Mouse (Mus musculus): ENCODE measurements around the gene Lsmem1.

Gene Lsmem1

DNA sequence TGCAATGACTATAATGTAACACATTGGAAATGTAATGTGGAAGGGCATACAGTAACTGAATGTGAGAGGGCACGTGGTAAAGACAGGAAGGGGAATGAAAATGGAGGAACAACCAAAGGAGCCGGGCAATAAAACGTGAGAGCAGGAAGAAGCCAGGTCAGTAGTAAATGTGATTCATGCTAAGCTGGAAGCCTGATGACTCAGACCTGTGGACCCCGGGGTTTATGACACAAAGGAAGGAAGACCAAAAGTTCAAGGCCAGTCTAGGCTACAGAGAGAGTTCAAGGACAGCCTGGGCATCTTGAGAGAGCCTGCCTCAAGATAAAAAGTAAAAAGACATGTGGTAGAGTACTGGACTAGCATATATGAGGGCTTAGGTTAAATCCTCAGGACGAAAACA, 52.8 kb downstream of the Lsmem1 start:
- no peak for DNase-seq (ENCODE audit: low read depth, low spot score)

DNA sequence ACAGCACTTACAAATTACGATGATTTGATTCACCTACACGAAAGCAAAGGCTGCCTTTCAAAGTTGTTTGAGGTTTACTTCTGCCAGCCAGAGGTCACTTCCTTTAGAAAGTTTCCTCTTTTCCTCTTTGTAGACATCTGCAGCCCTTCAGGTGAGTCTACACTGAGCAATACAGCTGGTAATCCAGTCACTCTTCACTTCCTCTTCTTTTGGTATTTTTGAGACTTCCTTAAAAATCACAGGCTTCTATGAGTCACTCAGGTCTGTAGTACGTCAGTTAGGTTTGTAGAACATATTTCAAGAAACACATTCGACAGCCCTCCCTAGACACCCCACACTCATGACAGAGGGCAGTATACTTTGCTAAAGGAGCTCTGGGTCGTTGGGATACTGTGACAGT, 58.6 kb downstream of the Lsmem1 start:
- no peak for DNase-seq (ENCODE audit: low read depth, low spot score)

DNA sequence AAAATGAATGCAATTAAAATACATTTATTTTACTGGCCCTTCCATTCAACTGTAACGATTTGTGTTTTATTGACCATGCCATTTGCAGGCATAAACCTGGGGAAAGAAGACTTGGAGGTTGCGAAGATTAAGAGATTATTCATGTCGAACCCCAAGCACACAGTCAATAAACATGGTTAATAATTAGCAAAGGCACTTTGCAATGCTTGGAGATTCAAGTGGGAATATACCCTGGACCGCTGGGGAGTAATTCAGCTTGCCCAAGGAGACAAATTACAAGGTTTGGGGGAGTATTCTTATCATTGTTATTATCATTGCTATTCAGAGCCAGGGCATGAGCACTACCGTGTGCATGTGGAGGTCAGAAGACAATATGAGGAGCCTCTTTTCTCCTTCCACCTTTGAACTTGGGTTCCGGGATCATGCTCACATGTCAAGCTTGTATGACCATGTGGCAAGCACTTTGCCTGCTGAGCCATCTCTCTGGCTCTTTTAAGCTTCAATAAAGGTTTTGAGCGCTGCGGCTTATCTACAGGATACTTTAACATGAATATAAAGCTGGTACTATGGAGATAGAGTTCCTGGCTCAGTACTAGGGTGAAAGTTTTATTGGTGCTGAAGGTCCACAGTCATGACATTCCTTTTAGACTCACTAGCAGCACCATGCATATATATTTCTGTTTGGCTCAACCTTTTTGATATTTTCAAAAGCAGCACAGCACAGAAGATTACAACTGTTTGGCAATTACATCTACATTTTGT, 59.6 kb downstream of the Lsmem1 start:
- no peak for DNase-seq (ENCODE audit: low read depth, low spot score)

DNA sequence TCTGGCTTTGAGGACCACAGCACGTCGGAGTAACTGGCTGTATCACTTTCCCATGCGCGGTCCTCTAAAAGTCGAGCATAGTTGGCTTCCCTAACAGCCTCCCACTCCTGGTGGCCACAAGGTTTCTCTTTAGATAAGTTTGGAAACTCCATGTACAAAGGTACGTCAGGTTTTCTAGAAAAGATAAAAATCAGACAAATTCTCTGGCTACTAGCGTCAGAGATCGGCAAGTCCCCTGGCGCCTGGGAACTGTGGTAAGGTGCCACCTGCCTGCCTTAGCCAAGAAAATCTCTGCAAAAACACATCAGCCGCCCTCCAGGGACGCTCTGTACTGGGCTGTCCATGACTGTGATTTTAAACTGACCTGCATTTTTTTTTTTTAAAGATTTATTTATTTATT, 64.8 kb downstream of the Lsmem1 start:
- DNase-seq (ENCODE audit: low read depth, low spot score): no peak

DNA sequence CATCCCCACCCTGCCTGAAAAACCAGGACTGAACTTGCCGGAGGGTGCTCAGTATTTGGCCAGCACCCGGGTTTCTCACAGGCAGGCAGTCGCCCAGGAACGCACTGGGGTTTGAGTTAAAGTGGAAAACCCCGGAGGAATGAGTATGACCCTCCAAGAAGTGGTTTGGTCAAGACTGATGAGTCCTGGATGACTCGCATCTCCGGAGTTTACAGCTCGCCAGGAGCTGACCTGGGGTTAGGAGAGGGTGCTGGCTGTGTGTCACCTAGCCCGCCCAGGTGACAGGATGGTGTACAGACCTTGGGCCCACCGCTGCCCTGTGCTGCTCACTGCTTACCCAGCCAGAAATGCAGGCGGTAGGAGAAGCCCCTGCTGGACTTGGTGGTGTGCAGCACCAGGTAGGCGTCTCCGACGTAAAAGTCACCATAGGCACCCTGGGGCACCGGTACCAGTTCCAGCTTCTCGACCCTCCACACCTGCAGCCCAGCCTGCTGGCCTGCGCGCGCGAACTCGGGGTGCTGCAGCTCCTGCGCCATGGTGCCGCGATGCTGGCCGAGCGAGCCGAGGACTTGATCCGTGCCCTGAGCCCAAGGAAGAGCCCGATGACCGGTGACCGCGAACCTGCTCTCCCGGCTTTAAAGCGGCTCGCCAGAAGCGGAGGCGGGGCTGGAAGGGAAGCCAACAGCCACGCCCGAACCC, 65.6 kb downstream of the Lsmem1 start, which contains the start of gene Scin:
Gene Scin, minus strand, starts transcription at position 656 of the 699 bp plus-strand sequence.
- DNase-seq (ENCODE audit: low read depth, low spot score): no peak

DNA sequence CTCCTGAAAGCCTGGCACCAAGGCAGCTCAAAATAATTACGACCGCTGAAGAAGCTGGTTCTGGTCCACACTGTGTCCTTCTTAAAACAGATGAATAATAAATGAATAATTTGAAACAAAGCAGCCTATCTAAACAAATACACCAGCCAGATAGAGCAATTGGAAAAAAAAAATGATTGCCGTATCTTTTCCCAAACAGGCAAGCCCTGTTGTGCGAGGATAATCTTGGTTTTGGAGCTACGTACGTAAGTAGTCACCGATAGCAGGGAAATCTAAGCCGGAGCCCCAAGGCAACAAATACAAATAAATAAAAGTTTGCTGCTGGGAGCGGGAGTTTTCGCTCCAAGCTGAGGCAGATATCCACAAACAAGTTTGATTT, 66.1 kb downstream of the Lsmem1 start:
- no peak for DNase-seq (ENCODE audit: low read depth, low spot score)
